Mouse (Mus musculus) kidney, embryonic 16.5 days (tissue): ENCODE results near the gene Robo1. TPM values are rescaled to one million over a fixed set of nuclear protein-coding genes. Genes with fewer than 3 reads are reported as not detected.

Experiments used
- ATAC-seq: fragments of 200-750 bp; cut with Nextera tagmentation; 2 replicates; pipeline ENCODE4 v1.8.0; 2017; ENCODE audit warnings: moderate TSS enrichment; ENCODE audit not compliant: low FRiP score, low TSS enrichment
- H3K27ac ChIP-seq: fragments of 300-500 bp; sonication (generic); 2 replicates; pipeline ENCODE4 v1.5.1; 2014; ENCODE audit warnings: low read length
- H3K27me3 ChIP-seq: fragments of 300-500 bp; sonication (generic); 2 replicates; pipeline ENCODE4 v1.6.1; 2014; ENCODE audit warnings: low read length, control low read depth, mixed read lengths; ENCODE audit not compliant: insufficient read depth
- H3K36me3 ChIP-seq: fragments of 300-500 bp; sonication (generic); 2 replicates; pipeline ENCODE4 v1.6.1; 2014; ENCODE audit warnings: low read length, control low read depth, mixed read lengths; ENCODE audit not compliant: insufficient read depth
- H3K4me1 ChIP-seq: fragments of 300-500 bp; sonication (generic); 2 replicates; pipeline ENCODE4 v1.6.1; 2014; ENCODE audit warnings: low read length, control low read depth, mixed read lengths; ENCODE audit not compliant: insufficient read depth
- H3K4me2 ChIP-seq: fragments of 300-500 bp; sonication (generic); replicated peaks from 2 replicates; pipeline ENCODE4 v1.6.1; 2014; ENCODE audit warnings: low read depth, low read length
- H3K4me3 ChIP-seq: fragments of 300-500 bp; sonication (generic); 2 replicates; pipeline ENCODE4 v1.5.1; 2014; ENCODE audit warnings: mild to moderate bottlenecking, low read length
- H3K9ac ChIP-seq: fragments of 300-500 bp; sonication (generic); replicated peaks from 2 replicates; pipeline ENCODE4 v1.6.1; 2014; ENCODE audit warnings: low read length
- H3K9me3 ChIP-seq: fragments of 300-500 bp; sonication (generic); 2 replicates; pipeline ENCODE4 v1.6.1; 2016; ENCODE audit warnings: low read length, control low read depth
- WGBS: fragments of 180-500 bp; shearing (Covaris S2); extraction: QIAGEN DNeasy Blood & Tissue Kit; methylation state at CpG from one replicate; pipeline ENCODE4 v1.1.7; 2014; 5-methylcytosine and 5-hydroxymethylcytosine counted together
- polyA plus RNA-seq: library from polyadenylated mRNA; unstranded; fragments of >200 nt; fragmentation: Nextera tagmentation; extraction: Ambion mirVana; gene quantifications from 2 replicates; pipeline ENCODE4 v1.2.1, GENCODE M21; 2015

The Robo1 gene
- polyA plus RNA-seq, 1 experiment from 2014 or later: 24.8 TPM

- Histone ChIP-seq H3K27me3 (no peaks in the 10 kb centered on the region), H3K9ac (no peak overlapping the region), H3K4me3 (no peak overlapping the region), H3K27ac (peak overlapping the region; percentile 35; the same call in 1 of the 2 replicates), H3K9me3 (no peaks in the 10 kb centered on the region), H3K4me2 (no peak overlapping the region), H3K4me1 (peaks cover 34% of the 10 kb centered on the region), H3K36me3 (no peaks in the 10 kb centered on the region)
- WGBS: 26% methylated on average over 8 of the region's 8 CpGs
- no peak for ATAC-seq
These were observed 521.4 kb downstream of the Robo1 start for GRCm38 (mm10) chr16:72829530-72829929.

GRCm38 (mm10) chr16:72830394-72831056, 522.4 kb downstream of the Robo1 start:
- Histone ChIP-seq H3K36me3 (no peaks in the 10 kb centered on the region), H3K27ac (peak overlapping the region; percentile 84), H3K27me3 (no peaks in the 10 kb centered on the region), H3K4me3 (no peak overlapping the region), H3K9ac (no peak overlapping the region), H3K9me3 (no peaks in the 10 kb centered on the region), H3K4me1 (peaks cover 34% of the 10 kb centered on the region), H3K4me2 (no peak overlapping the region; the same call in 1 of the 2 replicates)
- peak; percentile 93 for ATAC-seq
- WGBS: 18% methylated on average over 5 of the region's 5 CpGs

- Histone ChIP-seq H3K27ac (no peak overlapping the region), H3K9me3 (no peaks in the 10 kb centered on the region), H3K27me3 (no peaks in the 10 kb centered on the region), H3K4me2 (no peak overlapping the region), H3K4me1 (peaks cover 22% of the 10 kb centered on the region), H3K4me3 (no peak overlapping the region), H3K9ac (no peak overlapping the region), H3K36me3 (no peaks in the 10 kb centered on the region)
- ATAC-seq: no peak
- 60% methylated on average over 2 of the region's 2 CpGs for WGBS
These were observed 526.2 kb downstream of the Robo1 start for GRCm38 (mm10) chr16:72834266-72834665.

GRCm38 (mm10) chr16:72839031-72839430, 530.9 kb downstream of the Robo1 start:
- ATAC-seq: no peak
- 87% methylated on average over 1 of the region's 1 CpGs for WGBS
- Histone ChIP-seq H3K9ac (no peak overlapping the region), H3K27ac (no peak overlapping the region), H3K4me2 (no peak overlapping the region), H3K4me3 (no peak overlapping the region), H3K36me3 (no peaks in the 10 kb centered on the region), H3K9me3 (no peaks in the 10 kb centered on the region), H3K4me1 (peaks cover 10% of the 10 kb centered on the region; the same call in 1 of the 2 replicates), H3K27me3 (no peaks in the 10 kb centered on the region)

GRCm38 (mm10) chr16:72841066-72841465, 533.0 kb downstream of the Robo1 start:
- H3K4me2 ChIP-seq: no peak overlapping the region
- 23% methylated on average over 9 of the region's 9 CpGs for WGBS
- H3K36me3 ChIP-seq: no peaks in the 10 kb centered on the region
- no peaks in the 10 kb centered on the region for H3K27me3 ChIP-seq
- H3K4me1 ChIP-seq: 0 out of 2 replicates have a peak, but pooled peaks cover 7% of the 10 kb centered on the region
- no peak overlapping the region for H3K4me3 ChIP-seq
- no peak for ATAC-seq
- no peak overlapping the region for H3K27ac ChIP-seq
- H3K9me3 ChIP-seq: no peaks in the 10 kb centered on the region
- H3K9ac ChIP-seq: no peak overlapping the region

DNA sequence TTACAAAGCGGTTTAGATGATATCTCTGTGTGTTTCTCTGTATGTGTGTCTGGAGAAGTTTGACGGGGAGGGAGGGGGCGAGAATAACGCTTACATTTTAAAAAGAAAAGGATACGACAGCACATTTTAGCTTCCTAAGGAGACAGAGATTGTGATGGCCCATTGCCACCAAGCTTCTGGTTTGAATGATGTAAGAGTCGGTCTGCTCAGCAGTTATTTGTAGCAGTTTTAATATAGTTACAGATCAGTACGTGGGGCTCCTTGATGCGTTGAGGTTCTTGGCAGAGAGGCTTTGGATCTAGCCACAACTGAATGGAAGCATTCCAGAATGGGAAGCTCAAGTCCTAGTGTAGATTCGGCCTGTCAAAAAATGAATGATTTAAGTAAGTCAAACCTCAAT, 546.0 kb downstream of the Robo1 start:
- WGBS: 90% methylated on average over 9 of the region's 9 CpGs
- H3K4me3 ChIP-seq: no peak overlapping the region
- H3K4me2 ChIP-seq: no peak overlapping the region
- H3K36me3 ChIP-seq: no peaks in the 10 kb centered on the region
- no peaks in the 10 kb centered on the region for H3K4me1 ChIP-seq
- H3K9me3 ChIP-seq: no peaks in the 10 kb centered on the region
- H3K27me3 ChIP-seq: no peaks in the 10 kb centered on the region
- H3K9ac ChIP-seq: no peak overlapping the region
- ATAC-seq: no peak
- no peak overlapping the region for H3K27ac ChIP-seq

DNA sequence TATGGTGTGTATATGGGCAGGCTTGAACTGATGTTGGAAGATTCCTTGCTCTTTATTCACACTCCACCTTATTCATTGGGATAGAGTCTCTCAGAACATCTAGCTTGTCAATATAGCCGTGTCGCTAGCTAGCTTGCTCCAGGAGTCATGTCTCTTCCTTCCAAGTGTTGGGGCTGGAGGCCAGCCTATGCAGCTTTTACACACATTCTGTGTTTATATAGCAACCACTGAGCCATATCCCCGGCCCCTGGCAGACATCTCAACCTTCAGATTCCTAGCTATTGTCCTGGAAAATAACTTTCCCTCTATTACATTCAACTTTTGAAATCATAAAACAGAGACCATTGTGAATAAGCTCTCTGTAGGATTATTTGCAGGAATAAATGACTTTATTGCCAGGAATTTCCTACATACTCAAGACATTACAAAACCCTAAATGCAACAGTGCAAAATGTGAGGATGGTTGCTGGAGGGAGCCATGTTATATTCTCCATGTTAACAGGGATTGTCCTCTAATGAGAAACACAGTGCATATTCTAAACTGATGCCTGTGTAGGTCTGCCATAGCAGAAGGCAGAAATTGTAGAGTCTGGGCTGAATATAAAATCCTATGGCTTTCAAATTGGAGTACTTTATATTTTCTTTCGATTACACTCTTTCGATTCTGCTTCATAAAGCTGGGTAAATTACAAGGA, 546.9 kb downstream of the Robo1 start:
- Histone ChIP-seq H3K4me2 (no peak overlapping the region), H3K4me3 (no peak overlapping the region), H3K9ac (no peak overlapping the region), H3K36me3 (no peaks in the 10 kb centered on the region), H3K4me1 (no peaks in the 10 kb centered on the region), H3K27me3 (no peaks in the 10 kb centered on the region), H3K27ac (no peak overlapping the region), H3K9me3 (no peaks in the 10 kb centered on the region)
- ATAC-seq: no peak
- WGBS: 64% methylated on average over 5 of the region's 5 CpGs

DNA sequence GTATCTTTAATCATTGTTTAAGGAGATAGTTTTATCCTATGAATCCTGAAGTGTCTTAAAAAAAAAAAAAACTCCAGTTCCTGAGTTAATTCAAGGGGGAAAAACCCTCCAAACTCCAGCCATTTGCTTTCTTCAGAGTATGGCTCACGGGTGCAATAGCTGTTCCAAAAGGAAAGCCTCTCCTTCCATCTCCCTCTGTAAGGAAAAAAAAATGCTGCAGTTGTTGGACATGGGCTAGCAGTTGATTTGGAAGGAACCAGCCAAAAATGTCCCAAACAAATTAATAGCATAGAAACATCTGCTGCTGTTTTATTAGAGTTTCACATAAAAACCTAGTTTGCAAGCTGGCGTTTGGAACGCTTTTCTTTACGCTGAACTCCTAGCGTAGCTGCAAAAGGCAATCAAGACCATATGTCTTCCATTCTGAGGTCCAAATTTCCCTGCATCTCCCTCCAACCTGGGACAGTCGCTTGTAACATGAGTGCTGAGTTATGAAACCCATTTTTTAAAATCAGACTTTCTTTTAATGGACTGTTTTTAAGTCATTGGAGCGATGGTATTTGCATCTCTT, 553.7 kb downstream of the Robo1 start:
- H3K27ac ChIP-seq: no peak overlapping the region
- no peaks in the 10 kb centered on the region for H3K9me3 ChIP-seq
- peaks cover 3% of the 10 kb centered on the region; the same call in 1 of the 2 replicates for H3K4me1 ChIP-seq
- no peaks in the 10 kb centered on the region for H3K27me3 ChIP-seq
- ATAC-seq: no peak
- H3K9ac ChIP-seq: no peak overlapping the region
- no peak overlapping the region for H3K4me2 ChIP-seq
- WGBS: 64% methylated on average over 7 of the region's 7 CpGs
- no peak overlapping the region for H3K4me3 ChIP-seq
- H3K36me3 ChIP-seq: no peaks in the 10 kb centered on the region

GRCm38 (mm10) chr16:72866011-72866410, 557.9 kb downstream of the Robo1 start:
- Histone ChIP-seq H3K9me3 (no peaks in the 10 kb centered on the region), H3K4me1 (peaks cover 3% of the 10 kb centered on the region; the same call in 1 of the 2 replicates), H3K4me2 (no peak overlapping the region), H3K9ac (no peak overlapping the region), H3K27me3 (no peaks in the 10 kb centered on the region), H3K4me3 (no peak overlapping the region), H3K27ac (no peak overlapping the region), H3K36me3 (no peaks in the 10 kb centered on the region)
- no peak for ATAC-seq
- 88% methylated on average over 4 of the region's 4 CpGs for WGBS
